Mouse (Mus musculus): ENCODE measurements at regions not wholly inside any gene's neighbourhood (a gene's known extent, or its start where the extent isn't known, plus 50 kb on each side); places are given as distances from the start of the nearest gene placed in this dataset.

DNA sequence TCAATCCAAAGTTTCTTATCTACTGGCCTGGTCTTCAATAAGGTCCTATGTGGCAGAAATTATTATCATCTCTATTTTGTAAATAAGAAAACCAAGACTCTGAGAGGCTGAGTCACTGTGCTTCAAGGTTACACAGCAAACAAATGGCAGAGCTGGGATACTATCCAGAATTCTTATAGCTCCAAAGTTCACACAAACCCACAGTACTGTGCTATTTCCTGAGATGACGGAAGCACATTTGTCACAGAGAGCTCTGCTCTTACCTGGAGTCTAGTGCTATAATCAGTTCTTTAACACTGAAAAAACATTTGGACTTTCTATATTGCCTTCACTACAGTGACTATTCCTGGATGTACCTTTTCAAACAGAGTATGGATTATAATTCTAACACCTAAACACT lies 654.7 kb upstream of the Brinp1 start:
- Histone ChIP-seq H3K9me3 (ENCODE audit: control insufficient read depth, low read length) (no peaks in the 10 kb centered on the region), H3K27ac (ENCODE audit: low read depth, low read length) (no peak overlapping the region), H3K27me3 (replicated peaks; ENCODE audit: control insufficient read depth, insufficient read depth, low read length) (no peaks in the 10 kb centered on the region), H3K4me1 (ENCODE audit: control insufficient read depth, insufficient read depth, low read depth, low read length) (no peaks in the 10 kb centered on the region), H3K4me3 (ENCODE audit: low read length) (no peak overlapping the region), H3K36me3 (ENCODE audit: control insufficient read depth, insufficient read depth, low read length) (no peaks in the 10 kb centered on the region), H3K4me2 (ENCODE audit: low read length) (no peak overlapping the region), H3K9ac (ENCODE audit: low read depth, low read length) (no peak overlapping the region)
- WGBS, result 93% methylated on average over 1 of the region's 1 CpGs
- ATAC-seq, result no peak

DNA sequence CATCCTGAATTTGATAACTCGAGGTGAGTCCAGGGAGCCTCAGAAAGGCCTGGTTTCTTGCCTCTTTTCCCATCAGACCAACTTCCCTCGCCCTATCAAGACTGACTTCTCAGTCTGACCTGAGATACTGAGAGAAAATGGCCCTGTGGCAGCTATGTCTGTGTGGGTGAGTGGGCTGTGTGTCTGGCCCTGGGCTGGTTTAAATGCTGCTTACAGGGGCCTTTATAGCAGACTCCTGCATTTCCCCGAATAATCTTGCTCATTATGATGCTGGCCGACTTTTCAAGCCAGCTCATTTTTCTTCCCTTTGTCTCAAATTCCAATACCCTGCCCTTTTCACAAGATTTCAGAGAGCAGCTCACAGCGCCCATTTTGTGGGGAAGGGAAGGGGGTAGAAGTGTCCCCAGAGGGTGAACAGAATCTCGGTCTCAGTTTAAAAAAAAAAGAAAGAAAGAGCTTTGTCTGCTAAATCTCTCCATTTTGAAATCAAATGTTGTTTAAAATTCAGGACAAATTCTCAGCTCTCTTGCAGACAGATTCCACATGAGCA lies 642.9 kb upstream of the Brinp1 start:
- no peaks in the 10 kb centered on the region for H3K4me1 ChIP-seq (ENCODE audit: control insufficient read depth, insufficient read depth, low read depth, low read length)
- no peak overlapping the region for H3K9ac ChIP-seq (ENCODE audit: low read depth, low read length)
- 33% methylated on average over 6 of the region's 6 CpGs for WGBS
- 0 out of 2 replicates have a peak overlapping the region, but pooled peaks have one; percentile 4 for H3K27ac ChIP-seq (ENCODE audit: low read depth, low read length)
- no peaks in the 10 kb centered on the region for H3K9me3 ChIP-seq (ENCODE audit: control insufficient read depth, low read length)
- no peak overlapping the region for H3K4me3 ChIP-seq (ENCODE audit: low read length)
- no peaks in the 10 kb centered on the region for H3K27me3 ChIP-seq (replicated peaks; ENCODE audit: control insufficient read depth, insufficient read depth, low read length)
- H3K36me3 ChIP-seq (ENCODE audit: control insufficient read depth, insufficient read depth, low read length), result no peaks in the 10 kb centered on the region
- ATAC-seq, result peak; percentile 85
- no peak overlapping the region for H3K4me2 ChIP-seq (ENCODE audit: low read length)

DNA sequence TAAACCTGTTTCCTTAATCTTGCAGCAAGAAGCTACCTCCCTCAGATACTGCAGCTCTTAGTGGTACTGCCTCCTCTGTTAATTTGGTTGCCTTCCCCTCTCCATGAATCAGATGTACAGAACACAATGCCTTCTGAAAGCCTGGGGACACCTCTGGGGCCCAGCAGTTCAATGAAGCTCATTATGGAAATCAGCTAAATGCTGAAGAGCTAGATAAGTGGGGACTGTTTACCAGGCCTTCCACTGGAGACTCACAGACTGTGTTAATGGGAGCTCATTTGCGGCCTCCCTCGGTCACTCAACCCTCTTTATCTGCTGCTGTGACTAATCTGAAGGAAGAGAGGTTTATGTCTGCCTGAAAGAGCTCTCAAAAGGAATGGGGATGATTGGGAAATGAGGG lies 639.8 kb upstream of the Brinp1 start:
- H3K4me1 ChIP-seq (ENCODE audit: control insufficient read depth, insufficient read depth, low read depth, low read length), result no peaks in the 10 kb centered on the region
- H3K9ac ChIP-seq (ENCODE audit: low read depth, low read length), result no peak overlapping the region
- H3K27ac ChIP-seq (ENCODE audit: low read depth, low read length), result no peak overlapping the region
- 50% methylated on average over 2 of the region's 2 CpGs for WGBS
- peak; percentile 48; the same call in 1 of the 2 replicates for ATAC-seq
- no peaks in the 10 kb centered on the region for H3K27me3 ChIP-seq (replicated peaks; ENCODE audit: control insufficient read depth, insufficient read depth, low read length)
- no peaks in the 10 kb centered on the region for H3K9me3 ChIP-seq (ENCODE audit: control insufficient read depth, low read length)
- H3K36me3 ChIP-seq (ENCODE audit: control insufficient read depth, insufficient read depth, low read length), result no peaks in the 10 kb centered on the region
- no peak overlapping the region for H3K4me2 ChIP-seq (ENCODE audit: low read length)
- no peak overlapping the region for H3K4me3 ChIP-seq (ENCODE audit: low read length)

DNA sequence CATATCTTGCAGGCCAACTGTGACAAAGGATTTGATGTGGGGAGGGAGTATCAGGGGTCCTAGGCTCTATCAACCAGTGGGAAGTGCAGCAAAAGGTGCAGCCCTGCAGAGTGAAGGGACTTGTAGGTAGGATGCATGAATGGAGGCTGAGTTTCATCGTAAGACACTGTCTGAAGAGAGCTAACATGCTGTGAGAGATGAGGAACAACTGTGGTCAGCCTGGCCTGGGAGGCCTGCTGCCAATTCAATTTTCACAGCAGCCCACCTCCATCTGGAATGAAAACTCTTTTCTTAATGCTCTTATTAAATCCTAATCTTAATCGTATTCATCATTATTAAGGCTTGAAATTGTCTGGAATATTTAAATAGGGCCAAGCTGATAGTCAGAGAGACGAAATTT lies 622.1 kb upstream of the Brinp1 start:
- no peaks in the 10 kb centered on the region for H3K9me3 ChIP-seq (ENCODE audit: control insufficient read depth, low read length)
- no peak for ATAC-seq
- no peaks in the 10 kb centered on the region for H3K4me1 ChIP-seq (ENCODE audit: control insufficient read depth, insufficient read depth, low read depth, low read length)
- H3K4me2 ChIP-seq (ENCODE audit: low read length), result no peak overlapping the region
- no peak overlapping the region for H3K4me3 ChIP-seq (ENCODE audit: low read length)
- no peak overlapping the region for H3K9ac ChIP-seq (ENCODE audit: low read depth, low read length)
- WGBS, result 63% methylated on average over 3 of the region's 3 CpGs
- no peak overlapping the region for H3K27ac ChIP-seq (ENCODE audit: low read depth, low read length)
- H3K27me3 ChIP-seq (replicated peaks; ENCODE audit: control insufficient read depth, insufficient read depth, low read length), result no peaks in the 10 kb centered on the region
- no peaks in the 10 kb centered on the region for H3K36me3 ChIP-seq (ENCODE audit: control insufficient read depth, insufficient read depth, low read length)

DNA sequence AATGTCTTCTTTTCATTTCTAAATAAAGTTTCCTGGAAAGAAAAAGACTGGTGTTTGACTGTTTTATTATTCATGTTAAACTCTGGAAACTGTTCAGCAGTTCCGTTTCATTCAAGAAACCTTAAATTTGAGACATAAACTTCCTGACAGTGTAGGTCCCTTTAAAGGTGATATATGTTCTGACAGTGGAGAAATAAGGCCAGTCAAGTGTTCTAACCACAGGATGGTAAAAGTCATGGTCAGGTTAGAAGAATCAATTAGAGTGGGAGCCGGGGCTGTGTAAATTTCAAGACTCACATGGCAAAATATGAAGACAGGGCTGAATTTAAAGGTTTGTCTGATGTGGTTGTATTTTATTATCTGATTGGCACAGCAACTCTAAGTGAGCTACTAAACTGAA lies 593.9 kb upstream of the Brinp1 start:
- H3K36me3 ChIP-seq (ENCODE audit: control insufficient read depth, insufficient read depth, low read length), result no peaks in the 10 kb centered on the region
- no peaks in the 10 kb centered on the region for H3K27me3 ChIP-seq (replicated peaks; ENCODE audit: control insufficient read depth, insufficient read depth, low read length)
- no peaks in the 10 kb centered on the region for H3K4me1 ChIP-seq (ENCODE audit: control insufficient read depth, insufficient read depth, low read depth, low read length)
- H3K4me3 ChIP-seq (ENCODE audit: low read length), result no peak overlapping the region
- no peak overlapping the region for H3K9ac ChIP-seq (ENCODE audit: low read depth, low read length)
- 0 out of 2 replicates have a peak, but pooled peaks cover 2% of the 10 kb centered on the region for H3K9me3 ChIP-seq (ENCODE audit: control insufficient read depth, low read length)
- no peak overlapping the region for H3K27ac ChIP-seq (ENCODE audit: low read depth, low read length)
- H3K4me2 ChIP-seq (ENCODE audit: low read length), result no peak overlapping the region
- ATAC-seq, result no peak
- 87% methylated on average over 2 of the region's 2 CpGs for WGBS

DNA sequence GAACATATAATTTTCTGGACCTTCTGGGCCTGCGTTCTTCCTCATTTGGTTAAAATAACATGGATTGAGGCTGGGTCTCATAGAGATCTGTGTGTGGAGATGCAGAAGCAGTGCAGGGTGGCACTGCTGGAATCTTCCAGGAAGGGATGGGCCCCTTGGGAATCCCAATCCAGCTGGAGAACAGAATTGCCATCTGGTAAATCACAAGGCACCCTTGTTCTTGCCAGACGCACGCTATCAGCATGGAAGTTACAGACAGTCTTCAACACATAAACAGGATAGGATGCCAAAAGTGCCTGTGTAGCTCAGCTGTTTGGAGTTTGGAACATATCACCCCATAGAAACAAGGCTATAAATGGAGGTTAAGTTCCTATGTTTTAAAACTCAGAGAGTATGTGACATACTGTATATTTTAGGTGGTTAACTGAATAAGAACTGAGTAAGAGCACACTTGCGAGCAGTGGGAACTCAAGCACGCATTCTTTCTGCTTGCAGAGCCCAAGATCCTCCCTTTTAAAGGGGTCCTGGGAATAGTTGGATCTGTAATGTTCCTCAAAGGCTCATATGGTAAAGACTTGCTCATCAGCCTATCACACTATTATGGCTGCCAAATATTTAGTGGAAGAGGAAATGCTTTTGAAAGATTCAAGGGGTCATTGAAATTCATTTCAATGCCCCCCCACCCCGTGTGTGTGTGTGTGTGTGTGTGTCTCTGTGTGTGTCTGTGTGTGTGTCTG lies 584.1 kb upstream of the Brinp1 start:
- H3K9me3 ChIP-seq (ENCODE audit: control insufficient read depth, low read length), result no peaks in the 10 kb centered on the region
- no peak overlapping the region for H3K4me3 ChIP-seq (ENCODE audit: low read length)
- no peak for ATAC-seq
- 81% methylated on average over 6 of the region's 6 CpGs for WGBS
- H3K27ac ChIP-seq (ENCODE audit: low read depth, low read length), result no peak overlapping the region
- H3K4me2 ChIP-seq (ENCODE audit: low read length), result no peak overlapping the region
- no peaks in the 10 kb centered on the region for H3K4me1 ChIP-seq (ENCODE audit: control insufficient read depth, insufficient read depth, low read depth, low read length)
- no peaks in the 10 kb centered on the region for H3K27me3 ChIP-seq (replicated peaks; ENCODE audit: control insufficient read depth, insufficient read depth, low read length)
- no peaks in the 10 kb centered on the region for H3K36me3 ChIP-seq (ENCODE audit: control insufficient read depth, insufficient read depth, low read length)
- no peak overlapping the region for H3K9ac ChIP-seq (ENCODE audit: low read depth, low read length)

DNA sequence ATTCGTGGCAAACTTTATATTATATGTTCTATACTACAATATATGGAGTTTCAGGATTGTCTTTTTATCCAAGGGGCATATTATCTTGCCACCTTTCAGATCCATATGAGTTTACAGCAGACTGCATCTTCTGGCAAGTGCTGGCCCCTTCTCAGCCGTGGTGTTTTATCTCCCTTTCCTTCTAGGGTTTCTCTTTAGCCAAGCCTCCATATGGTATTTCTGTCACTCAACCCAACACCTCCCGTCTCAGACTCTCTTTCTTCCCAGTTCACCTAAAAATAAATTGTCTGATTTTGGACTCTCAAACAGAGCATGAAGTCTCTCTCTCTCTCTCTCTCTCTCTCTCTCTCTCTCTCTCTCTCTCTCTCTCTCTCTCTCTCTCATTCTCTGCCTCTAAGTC lies 578.9 kb upstream of the Brinp1 start:
- 70% methylated on average over 3 of the region's 3 CpGs for WGBS
- Histone ChIP-seq H3K4me2 (ENCODE audit: low read length) (no peak overlapping the region), H3K9ac (ENCODE audit: low read depth, low read length) (no peak overlapping the region), H3K36me3 (ENCODE audit: control insufficient read depth, insufficient read depth, low read length) (no peaks in the 10 kb centered on the region), H3K27ac (ENCODE audit: low read depth, low read length) (no peak overlapping the region), H3K27me3 (replicated peaks; ENCODE audit: control insufficient read depth, insufficient read depth, low read length) (no peaks in the 10 kb centered on the region), H3K9me3 (ENCODE audit: control insufficient read depth, low read length) (no peaks in the 10 kb centered on the region), H3K4me1 (ENCODE audit: control insufficient read depth, insufficient read depth, low read depth, low read length) (no peaks in the 10 kb centered on the region), H3K4me3 (ENCODE audit: low read length) (no peak overlapping the region)
- no peak for ATAC-seq

DNA sequence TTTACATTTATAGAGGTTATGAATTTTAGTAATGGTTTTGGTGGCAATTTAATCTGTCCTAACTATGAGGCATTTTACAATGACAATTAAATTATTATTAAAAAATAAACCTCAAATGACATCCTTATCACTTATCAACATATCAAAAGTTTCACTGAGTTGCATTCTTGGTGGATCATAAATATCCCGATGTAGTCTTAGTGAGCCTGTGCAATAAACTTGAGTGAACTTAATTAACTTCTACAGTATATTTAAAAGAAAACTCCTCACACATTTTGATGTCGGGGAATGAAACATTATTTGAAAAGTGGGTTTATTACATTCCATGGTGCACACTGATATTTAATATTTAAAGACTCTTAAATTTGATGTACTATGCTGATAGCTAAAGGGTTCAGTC lies 568.9 kb upstream of the Brinp1 start:
- no peak for ATAC-seq
- H3K36me3 ChIP-seq (ENCODE audit: control insufficient read depth, insufficient read depth, low read length), result no peaks in the 10 kb centered on the region
- H3K9me3 ChIP-seq (ENCODE audit: control insufficient read depth, low read length), result no peaks in the 10 kb centered on the region
- no peaks in the 10 kb centered on the region for H3K4me1 ChIP-seq (ENCODE audit: control insufficient read depth, insufficient read depth, low read depth, low read length)
- no peak overlapping the region for H3K4me2 ChIP-seq (ENCODE audit: low read length)
- H3K27ac ChIP-seq (ENCODE audit: low read depth, low read length), result no peak overlapping the region
- H3K4me3 ChIP-seq (ENCODE audit: low read length), result no peak overlapping the region
- no peaks in the 10 kb centered on the region for H3K27me3 ChIP-seq (replicated peaks; ENCODE audit: control insufficient read depth, insufficient read depth, low read length)
- WGBS, result 87% methylated on average over 2 of the region's 2 CpGs
- no peak overlapping the region for H3K9ac ChIP-seq (ENCODE audit: low read depth, low read length)

- ATAC-seq, result no peak
- H3K36me3 ChIP-seq (ENCODE audit: control insufficient read depth, insufficient read depth, low read length), result no peaks in the 10 kb centered on the region
- H3K4me1 ChIP-seq (ENCODE audit: control insufficient read depth, insufficient read depth, low read depth, low read length), result no peaks in the 10 kb centered on the region
- WGBS, result 74% methylated on average over 4 of the region's 4 CpGs
- H3K27me3 ChIP-seq (replicated peaks; ENCODE audit: control insufficient read depth, insufficient read depth, low read length), result no peaks in the 10 kb centered on the region
- no peak overlapping the region for H3K4me2 ChIP-seq (ENCODE audit: low read length)
- no peak overlapping the region for H3K4me3 ChIP-seq (ENCODE audit: low read length)
- H3K9me3 ChIP-seq (ENCODE audit: control insufficient read depth, low read length), result no peaks in the 10 kb centered on the region
- H3K27ac ChIP-seq (ENCODE audit: low read depth, low read length), result no peak overlapping the region
- H3K9ac ChIP-seq (ENCODE audit: low read depth, low read length), result no peak overlapping the region
Measured at GRCm38 (mm10) chr4:69508281-69508680, 554.1 kb upstream of the Brinp1 start.
